Mouse (Mus musculus) liver, adult 2 months (tissue): ENCODE data around the gene Gpr137.

Experiments used
- CTCF ChIP-seq: fragments of 200-500 bp; IDR thresholded peaks from 2 replicates; pipeline ENCODE4 v1.5.1; 2011; ENCODE audit warnings: low read depth, low read length, control low read depth
- POLR2A ChIP-seq: fragments of 200-500 bp; IDR thresholded peaks from 2 replicates; pipeline ENCODE4 v1.6.1; 2011; ENCODE audit warnings: low read length, control low read depth; ENCODE audit not compliant: insufficient read depth; ENCODE audit errors: extremely low read depth

DNA sequence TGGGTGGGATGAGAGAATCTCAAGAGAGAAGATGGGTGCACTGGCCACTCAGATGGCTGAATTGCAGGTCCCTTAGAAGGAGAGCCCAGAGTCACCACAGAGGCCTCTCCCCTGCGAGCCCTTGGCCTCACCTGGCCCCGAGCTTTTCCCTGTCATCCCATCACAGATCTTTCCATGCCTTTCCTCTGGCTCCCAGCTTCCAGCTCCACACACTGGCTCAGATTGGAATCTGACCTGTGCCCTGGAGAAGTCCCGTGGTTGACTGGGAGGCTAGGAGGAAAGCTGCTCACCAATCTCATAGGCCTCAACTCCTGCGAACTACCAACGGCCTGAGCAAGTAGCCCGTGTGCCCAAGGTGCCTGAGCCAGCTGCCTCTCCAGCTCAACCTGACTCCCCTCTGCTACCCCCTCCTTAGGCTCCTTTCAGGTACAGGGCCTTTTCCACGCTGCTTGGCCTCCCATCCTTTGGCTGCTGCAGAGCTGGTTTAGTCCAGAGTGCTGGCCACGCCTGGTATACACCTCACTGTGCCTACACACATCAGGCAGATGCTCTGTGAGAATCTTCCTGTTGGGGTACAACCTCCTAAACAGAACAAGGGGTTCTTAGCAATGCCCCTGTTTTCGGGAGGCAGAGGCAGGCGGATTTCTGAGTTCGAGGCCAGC is 36.7 kb downstream of the Gpr137 start:
- TF ChIP-seq CTCF (no peak), POLR2A (no peak)
